Mouse (Mus musculus) large intestine, adult 2 months (tissue): ENCODE data around the gene Tor4a. TPM values are rescaled to one million over a fixed set of nuclear protein-coding genes. Genes with fewer than 3 reads are reported as not detected.

ENCODE experiments used
- DNase-seq: peaks from one replicate; pipeline ENCODE4 v3.0.0-alpha.2; 2012; ENCODE audit warnings: low read depth, low spot score
- WGBS: fragments of 180-500 bp; shearing (Covaris S2); methylation state at CpG from one replicate; pipeline ENCODE4 v1.1.7; 2018; 5-methylcytosine and 5-hydroxymethylcytosine counted together
- polyA plus RNA-seq: library from polyadenylated mRNA; depleted of rRNA; stranded (reverse); fragments of >200 nt; gene quantifications from 2 replicates; pipeline ENCODE4 v1.2.3, GENCODE M21; 2012

Tor4a gene
- polyA plus RNA-seq, 1 experiment = 22.7 TPM

- 11% methylated on average over 55 of the region's 55 CpGs for WGBS
- DNase-seq = no peak
These were observed 1.2 kb downstream of the Tor4a start for GRCm38 (mm10) chr2:25195211-25196156.

GRCm38 (mm10) chr2:25194486-25195171 is 2.1 kb downstream of the Tor4a start:
- no peak for DNase-seq
- WGBS = 54% methylated on average over 17 of the region's 17 CpGs

DNA sequence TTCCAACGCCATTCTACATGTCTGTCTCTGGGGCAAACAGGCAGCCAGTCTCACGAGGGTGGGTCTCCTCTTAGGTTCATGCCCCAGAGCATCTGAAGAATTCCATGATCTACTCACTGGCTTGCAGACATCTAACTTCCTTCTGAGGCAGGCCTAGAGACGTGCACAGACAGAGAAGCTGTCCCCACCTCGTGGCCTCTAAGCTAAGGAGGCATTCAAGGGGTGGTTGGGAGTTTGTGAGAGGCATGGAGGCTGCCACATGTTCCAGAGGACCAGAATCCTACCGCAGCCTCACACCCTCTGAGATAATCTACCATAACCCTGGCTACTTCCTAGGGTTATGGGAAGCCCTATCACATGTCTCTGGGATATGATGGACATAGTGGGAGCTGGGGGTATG is 2.7 kb downstream of the Tor4a start:
- WGBS = 37% methylated on average over 5 of the region's 5 CpGs

DNA sequence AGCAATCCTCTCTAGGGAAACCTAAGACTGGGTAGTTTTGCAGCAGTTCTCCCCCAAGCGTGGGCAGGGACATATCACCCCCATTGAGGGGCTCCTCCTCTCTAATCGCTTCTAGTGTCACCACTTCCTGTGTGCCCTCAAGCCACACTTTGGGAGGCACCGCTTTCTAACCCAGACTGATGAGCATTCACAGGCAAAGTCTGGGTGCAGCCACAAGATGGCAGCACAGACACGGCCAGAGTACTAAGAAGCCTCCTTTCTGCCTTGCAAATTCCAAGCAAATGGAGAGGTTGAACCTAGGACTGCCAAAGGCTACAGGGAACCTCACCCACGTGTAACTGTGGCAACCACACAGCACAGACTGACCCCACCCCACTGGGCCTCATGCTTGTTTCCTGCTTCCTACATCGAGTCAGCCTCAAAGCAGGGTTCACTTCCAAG is 3.3 kb downstream of the Tor4a start:
- 2% methylated on average over 6 of the region's 6 CpGs for WGBS
- no peak for DNase-seq

More for the DNA sequence above, 2.7 kb downstream of the Tor4a start:
- no peak for DNase-seq

- DNase-seq = no peak
- WGBS = 85% methylated on average over 6 of the region's 6 CpGs
These were observed 8.8 kb downstream of the Tor4a start for GRCm38 (mm10) chr2:25187841-25188240.

- WGBS = 48% methylated on average over 5 of the region's 5 CpGs
- no peak for DNase-seq
These were observed 10.1 kb downstream of the Tor4a start for GRCm38 (mm10) chr2:25186575-25186930.

DNA sequence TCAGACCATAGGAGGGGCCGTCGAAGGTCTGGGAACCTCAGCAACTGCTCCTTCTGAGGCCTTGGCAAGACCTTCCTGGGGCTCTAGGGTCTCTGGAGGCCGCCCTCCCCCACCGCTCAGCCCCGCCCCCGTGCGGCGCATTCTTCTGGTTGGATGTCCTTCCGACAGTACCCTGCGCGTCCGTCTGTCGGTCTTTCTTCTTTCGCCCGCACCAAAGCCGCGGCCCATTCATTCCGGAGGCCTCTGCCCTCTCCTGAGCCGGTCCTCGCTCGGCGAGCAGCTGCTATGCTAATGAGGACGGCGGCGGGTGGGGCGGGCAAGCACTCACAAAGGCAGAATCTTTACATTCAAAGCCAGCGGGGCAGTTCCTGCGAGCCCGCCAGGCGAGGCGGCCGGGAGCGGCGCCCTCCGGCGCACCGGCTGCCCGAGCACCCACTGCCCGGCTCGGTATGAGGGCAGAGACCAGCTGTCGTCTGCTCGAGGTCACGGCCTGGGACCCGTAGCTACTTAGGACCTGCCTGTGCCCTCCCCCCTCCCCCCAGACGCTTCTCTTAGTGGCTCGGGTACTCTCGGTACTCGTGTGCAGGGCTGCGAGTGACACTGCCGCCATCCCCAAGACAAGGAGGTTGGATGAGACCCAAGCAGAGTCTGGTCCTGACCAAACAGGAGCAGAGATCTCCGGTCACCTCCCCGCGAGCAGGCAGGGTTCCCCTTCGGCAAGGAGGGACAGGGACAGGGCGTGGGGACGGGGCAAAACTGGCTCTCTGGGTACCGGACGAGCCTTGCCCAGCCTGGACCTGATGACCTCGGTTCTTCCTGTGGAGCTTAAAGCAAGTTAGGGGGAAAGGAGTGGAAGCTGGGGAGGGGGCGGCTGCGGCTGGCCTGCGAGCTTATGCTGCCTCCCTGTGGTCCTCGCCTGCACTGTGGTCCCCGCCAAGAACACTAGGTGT is 10.8 kb downstream of the Tor4a start:
- DNase-seq = no peak
- WGBS = 3% methylated on average over 64 of the region's 64 CpGs

GRCm38 (mm10) chr2:25184496-25184895 is 12.2 kb downstream of the Tor4a start:
- no peak for DNase-seq
- WGBS = 91% methylated on average over 7 of the region's 7 CpGs

- DNase-seq = no peak
- 60% methylated on average over 2 of the region's 2 CpGs for WGBS
These were observed 13.3 kb downstream of the Tor4a start for GRCm38 (mm10) chr2:25183336-25183735.

DNA sequence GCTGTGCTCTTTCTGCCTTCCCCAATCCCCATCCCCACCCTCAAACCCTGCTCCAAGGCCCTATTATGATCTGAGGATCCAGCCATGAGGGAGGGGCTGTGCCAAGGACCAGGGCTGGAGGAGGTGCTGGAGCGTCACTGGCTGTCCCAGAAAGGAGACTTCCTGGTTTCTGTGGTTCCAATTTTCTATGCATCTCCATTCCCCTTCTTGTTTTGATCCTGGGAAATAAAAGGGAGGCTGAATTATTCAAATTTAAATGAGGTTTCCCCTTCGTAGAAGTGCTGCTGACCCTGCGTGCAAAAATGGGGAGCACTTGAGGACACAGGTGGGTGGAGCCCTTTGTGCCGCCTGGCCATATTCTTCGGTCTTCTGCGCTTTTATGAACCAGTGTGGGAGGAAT is 14.0 kb downstream of the Tor4a start:
- no peak for DNase-seq
- 17% methylated on average over 6 of the region's 6 CpGs for WGBS

GRCm38 (mm10) chr2:25181891-25182397 is 14.7 kb downstream of the Tor4a start:
- 3% methylated on average over 17 of the region's 17 CpGs for WGBS
- DNase-seq = no peak

DNA sequence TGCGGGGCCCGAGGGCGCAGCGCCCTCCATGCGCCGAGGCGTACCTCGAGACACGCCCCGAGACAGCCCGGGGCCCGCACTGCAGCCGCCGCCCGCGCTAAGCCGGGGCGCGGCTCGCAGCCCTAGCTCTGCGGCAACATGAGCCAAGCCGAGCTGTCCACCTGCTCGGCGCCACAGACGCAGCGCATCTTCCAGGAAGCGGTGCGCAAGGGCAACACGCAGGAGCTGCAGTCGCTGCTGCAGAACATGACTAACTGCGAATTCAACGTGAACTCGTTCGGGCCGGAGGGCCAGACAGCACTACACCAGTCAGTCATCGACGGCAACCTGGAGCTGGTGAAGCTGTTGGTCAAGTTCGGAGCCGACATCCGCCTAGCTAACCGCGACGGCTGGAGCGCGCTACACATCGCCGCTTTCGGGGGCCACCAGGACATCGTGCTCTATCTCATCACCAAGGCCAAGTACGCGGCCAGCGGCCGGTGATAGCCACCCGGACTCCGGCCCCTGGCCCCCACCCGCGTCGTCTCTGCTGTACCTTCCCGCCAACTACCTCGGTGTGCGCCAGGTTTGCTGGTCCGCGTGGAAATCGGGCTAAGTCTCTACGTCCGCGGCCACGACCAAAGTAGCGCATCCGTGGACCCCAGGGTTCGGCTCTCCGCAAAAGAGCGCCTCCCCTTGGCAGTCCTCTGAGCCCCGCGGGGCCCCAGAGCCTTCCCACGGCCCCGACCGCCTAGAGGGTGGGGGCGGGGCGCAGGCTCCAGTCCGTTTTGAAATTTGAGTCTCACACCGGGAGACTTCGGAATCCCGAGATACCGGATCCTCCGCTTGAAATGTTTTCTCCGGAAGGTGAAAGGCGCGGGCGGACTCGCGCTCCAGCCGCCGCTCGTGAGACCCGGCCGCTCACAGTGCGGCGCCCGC is 15.5 kb downstream of the Tor4a start:
- DNase-seq = no peak
- WGBS = under 1% methylated on average over 98 of the region's 100 CpGs

GRCm38 (mm10) chr2:25180478-25180903 is 16.2 kb downstream of the Tor4a start, which contains the start of gene Nrarp:
Gene Nrarp (plus strand): TSS chr2:25180758.
- WGBS = under 1% methylated on average over 35 of the region's 35 CpGs
- no peak for DNase-seq

GRCm38 (mm10) chr2:25179566-25180217 is 17.0 kb downstream of the Tor4a start:
- WGBS = 19% methylated on average over 15 of the region's 15 CpGs
- DNase-seq = no peak

GRCm38 (mm10) chr2:25178285-25178972 is 18.3 kb downstream of the Tor4a start:
- 51% methylated on average over 10 of the region's 10 CpGs for WGBS
- DNase-seq = no peak

- 17% methylated on average over 6 of the region's 6 CpGs for WGBS
- DNase-seq = no peak
These were observed 19.0 kb downstream of the Tor4a start for GRCm38 (mm10) chr2:25177685-25178084.

GRCm38 (mm10) chr2:25177076-25177475 is 19.6 kb downstream of the Tor4a start:
- 21% methylated on average over 4 of the region's 4 CpGs for WGBS
- no peak for DNase-seq
